Mouse (Mus musculus) adrenal gland, postnatal 4 days (tissue): Measurements from ENCODE around the gene Scaf4. TPM values are rescaled to one million over a fixed set of nuclear protein-coding genes. Genes with fewer than 3 reads are reported as not detected.
A peak's percentile ranks its signal among the peaks of the same experiment; 100 is the strongest.
"Not testable (repeated sequence)": the region's sequence is repeated elsewhere in the genome, so short reads cannot be mapped to it uniquely, and the experiment has no call there.

Experiments used
- DNase-seq, 2 experiments: peaks; one replicate each; pipeline ENCODE4 v3.0.0; 2021 to 2022; ENCODE audit warnings: low spot score in 2 of 2, mixed read lengths in 2 of 2
- total RNA-seq, 2 experiments: library from RNA; stranded (reverse); gene quantifications; 2 replicates each; pipeline ENCODE4 v1.2.3; 2021

Scaf4 gene
- total RNA-seq, 2 experiments from 2014 or later, result 57.1 to 68.3 TPM

- DNase-seq, result no peak
These were observed 41.6 kb downstream of the Scaf4 start for GRCm38 (mm10) chr16:90242426-90243304.

- DNase-seq, result no peak
These were observed 42.4 kb downstream of the Scaf4 start for GRCm38 (mm10) chr16:90241875-90242274.

GRCm38 (mm10) chr16:90239128-90239746, 45.1 kb downstream of the Scaf4 start:
- DNase-seq, result no peak

GRCm38 (mm10) chr16:90235188-90235587, 49.1 kb downstream of the Scaf4 start:
- DNase-seq, result no peak

- DNase-seq, result no peak
These were observed 49.7 kb downstream of the Scaf4 start for GRCm38 (mm10) chr16:90234617-90235016.

GRCm38 (mm10) chr16:90233702-90234101, 50.6 kb downstream of the Scaf4 start:
- no peak for DNase-seq

- no peak for DNase-seq
These were observed 53.0 kb downstream of the Scaf4 start for GRCm38 (mm10) chr16:90231302-90231701.

- DNase-seq, result no peak
These were observed 54.4 kb downstream of the Scaf4 start for GRCm38 (mm10) chr16:90229897-90230296.

- no peak for DNase-seq
These were observed 62.7 kb downstream of the Scaf4 start for GRCm38 (mm10) chr16:90221441-90222070.

- peak in 1 of 2 experiments; percentile 31 for DNase-seq
These were observed 63.3 kb downstream of the Scaf4 start for GRCm38 (mm10) chr16:90220892-90221431.

GRCm38 (mm10) chr16:90220026-90220891, 64.0 kb downstream of the Scaf4 start, which contains the start of gene Sod1:
Sod1 (plus strand) TSS chr16:90220754.
- DNase-seq, result peak; percentile 97

- not testable (repeated sequence) for DNase-seq
These were observed 64.9 kb downstream of the Scaf4 start for GRCm38 (mm10) chr16:90219445-90219844.

GRCm38 (mm10) chr16:90217926-90218325, 66.4 kb downstream of the Scaf4 start:
- DNase-seq, result no peak

- DNase-seq, result no peak
These were observed 66.9 kb downstream of the Scaf4 start for GRCm38 (mm10) chr16:90217356-90217755.

- no peak for DNase-seq
These were observed 67.9 kb downstream of the Scaf4 start for GRCm38 (mm10) chr16:90216414-90216813.

GRCm38 (mm10) chr16:90215879-90216278, 68.4 kb downstream of the Scaf4 start:
- DNase-seq, result not testable (repeated sequence)

- no peak for DNase-seq
These were observed 69.4 kb downstream of the Scaf4 start for GRCm38 (mm10) chr16:90214731-90215565.

- DNase-seq, result no peak
These were observed 70.6 kb downstream of the Scaf4 start for GRCm38 (mm10) chr16:90213477-90214339.

GRCm38 (mm10) chr16:90211767-90212166, 72.5 kb downstream of the Scaf4 start:
- DNase-seq, result no peak
